Mouse (Mus musculus): Measurements from ENCODE around the gene Ppp1r15b. TPM values are rescaled to one million over a fixed set of nuclear protein-coding genes. Genes with fewer than 3 reads are reported as not detected.

Ppp1r15b gene
- total and polyA plus RNA-seq, 2 experiments from 2014 or later, result 18.7 to 49.5 TPM

DNA sequence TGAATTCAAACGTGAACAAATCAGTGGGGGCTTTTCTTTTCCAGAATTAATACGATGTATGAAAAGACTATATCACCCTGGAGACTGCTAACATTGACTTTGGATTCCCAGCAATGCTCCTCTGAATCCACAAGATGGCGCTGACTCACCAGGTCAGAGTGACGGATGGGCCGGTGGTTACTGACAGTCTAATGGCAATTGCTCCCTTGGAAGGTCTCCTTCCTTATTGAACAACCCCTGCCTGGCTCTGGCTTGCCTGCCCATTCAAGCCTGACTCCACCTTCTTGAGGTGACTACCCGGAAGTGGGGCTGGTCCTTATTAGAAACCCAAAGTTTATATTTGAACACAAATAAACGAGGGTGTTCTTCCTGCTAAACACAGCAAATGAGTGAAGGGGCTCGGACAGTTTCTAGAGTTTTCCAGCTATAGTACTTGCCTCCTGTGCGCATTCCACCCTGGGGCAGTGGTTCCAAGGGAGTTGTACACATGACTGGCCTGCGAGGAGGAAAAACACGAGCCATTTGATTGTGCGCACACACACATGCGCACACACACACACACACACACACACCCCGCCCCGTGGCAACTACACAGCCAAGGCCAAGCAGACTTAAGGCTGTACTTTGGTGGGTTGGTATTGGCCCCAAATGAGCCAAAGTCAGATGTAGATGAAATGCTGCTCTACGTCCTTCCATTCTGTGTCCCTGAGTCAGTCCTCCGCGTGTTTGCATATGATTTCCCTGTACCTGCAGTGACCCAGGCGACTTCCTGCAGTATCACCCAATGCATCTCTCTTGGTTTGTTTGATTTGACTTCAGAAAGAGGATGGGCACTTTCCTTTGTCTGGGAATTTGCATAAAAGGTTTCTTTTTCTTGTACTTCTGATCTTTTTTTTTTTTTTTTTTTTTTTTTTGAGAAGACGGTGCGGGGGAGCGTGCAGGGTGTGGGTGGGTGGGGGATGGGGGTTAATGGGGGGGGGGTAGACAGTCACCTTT, 15.4 kb downstream of the Ppp1r15b start:
- H3K4me1 ChIP-seq (ENCODE audit: insufficient read depth), result no peaks in the 10 kb centered on the region
- H3K9me3 ChIP-seq (ENCODE audit: low read length), result no peaks in the 10 kb centered on the region
- peak; percentile 62 for ATAC-seq
- WGBS, result 62% methylated on average over 22 of the region's 22 CpGs
- peaks cover 2% of the 10 kb centered on the region; the same call in 1 of the 2 replicates for H3K36me3 ChIP-seq (ENCODE audit: insufficient read depth)
- no peak overlapping the region for H3K4me2 ChIP-seq (ENCODE audit: low read depth)
- no peak overlapping the region for H3K27ac ChIP-seq (ENCODE audit: low read depth, low read length)
- H3K27me3 ChIP-seq (ENCODE audit: insufficient read depth, low read length), result no peaks in the 10 kb centered on the region
- DNase-seq, result peak; percentile 78
- peak; percentile 88 for TF ChIP-seq CTCF (IDR thresholded peaks at IDR 0.05; ENCODE audit: low read depth)
- H3K4me3 ChIP-seq (ENCODE audit: low read depth, low read length), result no peak overlapping the region
- no peak overlapping the region for H3K9ac ChIP-seq

GRCm38 (mm10) chr1:133147324-133147723, 16.4 kb downstream of the Ppp1r15b start:
- 85% methylated on average over 5 of the region's 5 CpGs for WGBS
- no peak for ATAC-seq
- Histone ChIP-seq H3K36me3 (ENCODE audit: insufficient read depth) (no peaks in the 10 kb centered on the region), H3K4me2 (ENCODE audit: low read depth) (no peak overlapping the region), H3K4me1 (ENCODE audit: insufficient read depth) (no peaks in the 10 kb centered on the region), H3K27ac (ENCODE audit: low read depth, low read length) (no peak overlapping the region), H3K9ac (no peak overlapping the region), H3K9me3 (ENCODE audit: low read length) (no peaks in the 10 kb centered on the region), H3K27me3 (ENCODE audit: insufficient read depth, low read length) (no peaks in the 10 kb centered on the region), H3K4me3 (ENCODE audit: low read depth, low read length) (no peak overlapping the region)
- TF ChIP-seq CTCF (IDR thresholded peaks at IDR 0.05; ENCODE audit: low read depth), result no peak
- DNase-seq, result no peak

- 94% methylated on average over 8 of the region's 8 CpGs for WGBS
Observed at GRCm38 (mm10) chr1:133148122-133148521, 17.2 kb downstream of the Ppp1r15b start.

DNA sequence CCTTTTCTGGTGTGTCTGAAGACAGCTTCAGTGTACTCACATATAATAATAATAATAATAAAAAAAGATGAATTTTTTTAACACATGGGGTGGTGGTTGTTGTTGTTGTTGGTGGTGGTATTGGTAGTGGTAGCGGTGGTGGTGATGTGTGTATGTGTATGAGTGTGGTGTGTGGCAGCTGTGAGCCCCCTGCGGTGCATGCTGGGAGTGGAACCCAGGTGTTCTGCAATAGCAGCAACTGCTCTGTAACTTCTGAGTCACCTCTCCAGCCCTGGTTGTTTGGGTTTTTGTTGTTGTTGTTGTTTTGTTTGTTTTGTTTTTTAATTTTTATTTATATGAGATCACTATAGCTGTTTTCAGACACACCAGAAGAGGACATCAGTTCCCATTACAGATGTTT, 19.6 kb downstream of the Ppp1r15b start:
- Histone ChIP-seq H3K27me3 (ENCODE audit: insufficient read depth, low read length) (no peaks in the 10 kb centered on the region), H3K4me1 (ENCODE audit: insufficient read depth) (no peaks in the 10 kb centered on the region), H3K27ac (ENCODE audit: low read depth, low read length) (no peak overlapping the region), H3K4me2 (ENCODE audit: low read depth) (no peak overlapping the region), H3K9me3 (ENCODE audit: low read length) (no peaks in the 10 kb centered on the region), H3K36me3 (ENCODE audit: insufficient read depth) (no peaks in the 10 kb centered on the region), H3K9ac (no peak overlapping the region), H3K4me3 (ENCODE audit: low read depth, low read length) (no peak overlapping the region)
- TF ChIP-seq CTCF (IDR thresholded peaks at IDR 0.05; ENCODE audit: low read depth), result no peak
- WGBS, result 100% methylated on average over 2 of the region's 2 CpGs
- ATAC-seq (no peak), DNase-seq (no peak)

More at GRCm38 (mm10) chr1:133148122-133148521, 17.2 kb downstream of the Ppp1r15b start:
- Histone ChIP-seq H3K4me3 (ENCODE audit: low read depth, low read length) (no peak overlapping the region), H3K36me3 (ENCODE audit: insufficient read depth) (no peaks in the 10 kb centered on the region), H3K9ac (no peak overlapping the region), H3K4me2 (ENCODE audit: low read depth) (no peak overlapping the region), H3K9me3 (ENCODE audit: low read length) (no peaks in the 10 kb centered on the region), H3K27ac (ENCODE audit: low read depth, low read length) (no peak overlapping the region), H3K27me3 (ENCODE audit: insufficient read depth, low read length) (no peaks in the 10 kb centered on the region), H3K4me1 (ENCODE audit: insufficient read depth) (no peaks in the 10 kb centered on the region)
- no peak for DNase-seq
- no peak for ATAC-seq
- no peak for TF ChIP-seq CTCF (IDR thresholded peaks at IDR 0.05; ENCODE audit: low read depth)

DNA sequence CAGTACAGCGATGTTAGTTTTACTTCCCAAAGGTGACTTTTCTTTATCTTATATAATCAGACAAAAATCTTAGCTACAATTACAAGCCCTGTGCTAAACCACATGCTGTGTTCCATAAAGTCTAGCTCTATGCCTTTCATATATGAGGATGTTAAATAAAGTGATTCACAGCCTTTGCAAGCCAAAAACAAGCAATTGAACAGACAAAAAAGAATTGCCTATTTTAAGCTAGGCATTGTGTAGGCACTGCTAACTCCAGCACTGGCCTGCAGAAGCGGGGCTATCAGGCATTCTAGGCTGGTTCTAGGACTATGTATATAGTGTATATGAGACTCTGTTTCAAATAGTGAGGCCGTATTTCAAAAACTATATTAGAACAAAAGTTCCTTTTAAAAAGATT, 21.3 kb downstream of the Ppp1r15b start:
- no peak overlapping the region for H3K27ac ChIP-seq (ENCODE audit: low read depth, low read length)
- no peak overlapping the region for H3K4me2 ChIP-seq (ENCODE audit: low read depth)
- H3K4me3 ChIP-seq (ENCODE audit: low read depth, low read length), result no peak overlapping the region
- no peaks in the 10 kb centered on the region for H3K9me3 ChIP-seq (ENCODE audit: low read length)
- 93% methylated on average over 3 of the region's 3 CpGs for WGBS
- H3K36me3 ChIP-seq (ENCODE audit: insufficient read depth), result no peaks in the 10 kb centered on the region
- no peak overlapping the region for H3K9ac ChIP-seq
- ATAC-seq (no peak), DNase-seq (no peak)
- no peak for TF ChIP-seq CTCF (IDR thresholded peaks at IDR 0.05; ENCODE audit: low read depth)
- H3K4me1 ChIP-seq (ENCODE audit: insufficient read depth), result no peaks in the 10 kb centered on the region
- no peaks in the 10 kb centered on the region for H3K27me3 ChIP-seq (ENCODE audit: insufficient read depth, low read length)

DNA sequence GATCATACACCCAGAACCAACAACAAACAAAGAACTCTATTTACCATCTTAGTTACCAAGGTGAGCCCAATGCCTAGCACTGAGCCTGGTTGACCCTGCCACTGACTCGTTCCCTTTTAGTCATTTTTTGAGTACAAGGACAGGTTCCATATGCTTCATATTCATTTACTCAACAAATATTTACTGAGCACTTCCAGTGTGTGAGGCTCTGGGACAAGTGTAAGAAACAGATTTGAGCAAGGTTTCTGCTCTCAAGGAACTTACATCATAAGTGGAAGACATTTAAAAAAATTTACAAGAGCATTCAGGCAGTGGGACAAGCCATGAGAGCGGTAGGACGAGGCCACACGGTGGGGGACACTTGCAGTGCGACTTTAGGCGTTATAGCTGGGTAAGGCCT, 24.3 kb downstream of the Ppp1r15b start:
- WGBS, result 83% methylated on average over 6 of the region's 6 CpGs
- H3K4me2 ChIP-seq (ENCODE audit: low read depth), result no peak overlapping the region

DNA sequence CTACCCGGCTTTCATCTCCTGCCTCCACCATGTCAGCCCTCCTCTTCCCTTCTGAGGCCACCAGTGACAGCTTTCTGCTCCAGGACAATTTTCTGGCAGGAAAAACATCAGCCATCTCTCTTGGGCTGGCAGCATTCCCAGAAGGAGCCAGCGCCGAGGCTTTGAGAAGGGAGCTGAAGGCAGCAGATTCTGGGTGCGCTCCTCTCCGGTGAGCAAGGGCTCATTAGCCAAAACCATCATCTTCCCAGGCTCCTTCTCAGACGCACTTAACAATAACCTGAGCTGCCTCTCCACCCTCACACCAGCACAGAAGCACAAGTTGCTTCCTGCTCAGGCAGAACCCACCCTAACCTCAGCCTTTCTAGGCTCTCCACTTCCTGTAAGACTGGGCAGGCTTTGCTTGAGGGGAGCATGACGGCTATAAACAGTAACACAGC, 28.2 kb downstream of the Ppp1r15b start:
- H3K4me3 ChIP-seq (ENCODE audit: low read depth, low read length), result no peak overlapping the region
- WGBS, result 12% methylated on average over 7 of the region's 7 CpGs
- no peak for TF ChIP-seq CTCF (IDR thresholded peaks at IDR 0.05; ENCODE audit: low read depth)
- H3K4me1 ChIP-seq (ENCODE audit: insufficient read depth), result peaks cover 10% of the 10 kb centered on the region
- H3K4me2 ChIP-seq (ENCODE audit: low read depth), result peak overlapping the region; percentile 25
- peak overlapping the region; percentile 28; the same call in 1 of the 2 replicates for H3K9ac ChIP-seq
- peaks cover 18% of the 10 kb centered on the region for H3K27me3 ChIP-seq (ENCODE audit: insufficient read depth, low read length)
- peak; percentile 75 for DNase-seq
- no peaks in the 10 kb centered on the region for H3K36me3 ChIP-seq (ENCODE audit: insufficient read depth)
- H3K27ac ChIP-seq (ENCODE audit: low read depth, low read length), result no peak overlapping the region; the same call in 1 of the 2 replicates
- no peaks in the 10 kb centered on the region for H3K9me3 ChIP-seq (ENCODE audit: low read length)
- ATAC-seq, result peak; percentile 25; the same call in 1 of the 2 replicates

More for the DNA sequence above, 24.3 kb downstream of the Ppp1r15b start:
- DNase-seq (no peak), ATAC-seq (no peak)
- no peak for TF ChIP-seq CTCF (IDR thresholded peaks at IDR 0.05; ENCODE audit: low read depth)
- H3K27ac ChIP-seq (ENCODE audit: low read depth, low read length), result no peak overlapping the region
- H3K36me3 ChIP-seq (ENCODE audit: insufficient read depth), result no peaks in the 10 kb centered on the region
- no peaks in the 10 kb centered on the region for H3K27me3 ChIP-seq (ENCODE audit: insufficient read depth, low read length)
- peaks cover 10% of the 10 kb centered on the region for H3K4me1 ChIP-seq (ENCODE audit: insufficient read depth)
- H3K9me3 ChIP-seq (ENCODE audit: low read length), result no peaks in the 10 kb centered on the region
- H3K4me3 ChIP-seq (ENCODE audit: low read depth, low read length), result no peak overlapping the region
- H3K9ac ChIP-seq, result no peak overlapping the region

Measured in forebrain, postnatal 0 days (tissue).